Mouse (Mus musculus): ENCODE data around the gene Rsph3a. TPM values are rescaled to one million over a fixed set of nuclear protein-coding genes. Genes with fewer than 3 reads are reported as not detected.

Rsph3a gene
- polyA plus RNA-seq, 1 experiment: 62.6 TPM

GRCm38 (mm10) chr17:7905936-7906685 lies 39.3 kb upstream of the Rsph3a start:
- no peak overlapping the region for H3K4me3 ChIP-seq (replicated peaks)
- TF ChIP-seq GATA1 (IDR thresholded peaks at IDR 0.05; ENCODE audit: borderline replicate concordance, low read length) (no peak), FLI1 (IDR thresholded peaks at IDR 0.05; ENCODE audit: low read length) (no peak)
- H3K4me1 ChIP-seq: no peaks in the 10 kb centered on the region
- no peaks in the 10 kb centered on the region for H3K36me3 ChIP-seq (replicated peaks; ENCODE audit: low read length)
- no peaks in the 10 kb centered on the region for H3K27me3 ChIP-seq (replicated peaks)
- peaks cover 7% of the 10 kb centered on the region for H3K9me3 ChIP-seq

DNA sequence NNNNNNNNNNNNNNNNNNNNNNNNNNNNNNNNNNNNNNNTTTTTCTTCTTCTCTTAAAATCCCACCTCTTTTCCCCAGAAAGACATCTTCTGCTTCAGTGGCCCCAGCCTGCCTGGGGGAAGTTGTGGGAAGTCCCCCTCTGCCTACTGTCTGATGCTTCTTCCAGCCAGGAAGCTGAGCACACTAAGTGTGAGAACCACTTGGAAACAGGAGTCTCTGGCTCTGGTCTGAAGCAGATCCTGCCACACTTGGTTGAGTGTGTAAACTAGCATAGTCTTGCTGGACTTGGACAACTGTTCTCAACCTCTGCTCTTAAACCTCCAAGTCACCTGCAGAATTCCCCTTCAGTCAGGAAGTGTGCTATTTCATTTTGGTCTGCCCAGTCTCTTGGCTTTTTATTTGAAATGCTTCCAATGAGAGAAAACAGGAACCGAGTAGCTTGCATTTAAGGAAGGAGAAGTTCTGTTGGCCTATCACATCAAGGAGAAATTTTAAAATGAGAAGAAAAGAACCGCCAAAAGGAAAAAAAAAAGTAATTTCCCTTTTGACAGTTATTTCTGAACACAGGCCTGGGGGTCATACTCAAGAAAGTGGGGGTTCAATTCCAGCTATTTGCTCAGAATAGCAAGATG lies 30.7 kb upstream of the Rsph3a start:
- no peak for TF ChIP-seq GATA1 (IDR thresholded peaks at IDR 0.05; ENCODE audit: borderline replicate concordance, low read length)
- no peak for TF ChIP-seq FLI1 (IDR thresholded peaks at IDR 0.05; ENCODE audit: low read length)

DNA sequence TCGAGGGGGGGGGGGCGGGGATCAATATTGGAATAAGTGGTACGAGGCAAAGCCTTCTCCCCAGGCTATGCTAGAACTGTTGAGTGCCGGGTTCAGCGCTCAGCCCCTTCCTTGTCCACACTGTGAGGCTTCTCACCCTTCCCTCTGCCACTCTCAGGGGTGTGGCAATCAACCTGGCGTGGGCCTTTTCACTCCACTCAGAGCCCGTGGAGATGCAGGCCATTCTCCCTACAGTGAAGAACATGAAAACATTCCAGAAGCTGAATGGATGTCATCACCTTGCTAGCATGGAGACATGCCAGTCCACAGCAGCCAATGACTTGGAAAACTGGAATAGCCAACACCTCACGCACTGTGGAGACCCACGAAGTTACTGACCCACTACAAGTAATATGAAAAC lies 29.6 kb upstream of the Rsph3a start:
- H3K27me3 ChIP-seq (replicated peaks): no peaks in the 10 kb centered on the region
- no peaks in the 10 kb centered on the region for H3K36me3 ChIP-seq (replicated peaks; ENCODE audit: low read length)
- H3K9me3 ChIP-seq: peaks cover 8% of the 10 kb centered on the region
- 0 out of 2 replicates have a peak, but pooled peaks cover 3% of the 10 kb centered on the region for H3K4me1 ChIP-seq
- H3K4me3 ChIP-seq (replicated peaks): no peak overlapping the region
- TF ChIP-seq FLI1 (IDR thresholded peaks at IDR 0.05; ENCODE audit: low read length): no peak
- no peak for TF ChIP-seq GATA1 (IDR thresholded peaks at IDR 0.05; ENCODE audit: borderline replicate concordance, low read length)

More for the DNA sequence above, 30.7 kb upstream of the Rsph3a start:
- H3K4me1 ChIP-seq: 0 out of 2 replicates have a peak, but pooled peaks cover 3% of the 10 kb centered on the region
- no peak overlapping the region for H3K4me3 ChIP-seq (replicated peaks)
- no peaks in the 10 kb centered on the region for H3K36me3 ChIP-seq (replicated peaks; ENCODE audit: low read length)
- no peaks in the 10 kb centered on the region for H3K27me3 ChIP-seq (replicated peaks)
- H3K9me3 ChIP-seq: peaks cover 11% of the 10 kb centered on the region

DNA sequence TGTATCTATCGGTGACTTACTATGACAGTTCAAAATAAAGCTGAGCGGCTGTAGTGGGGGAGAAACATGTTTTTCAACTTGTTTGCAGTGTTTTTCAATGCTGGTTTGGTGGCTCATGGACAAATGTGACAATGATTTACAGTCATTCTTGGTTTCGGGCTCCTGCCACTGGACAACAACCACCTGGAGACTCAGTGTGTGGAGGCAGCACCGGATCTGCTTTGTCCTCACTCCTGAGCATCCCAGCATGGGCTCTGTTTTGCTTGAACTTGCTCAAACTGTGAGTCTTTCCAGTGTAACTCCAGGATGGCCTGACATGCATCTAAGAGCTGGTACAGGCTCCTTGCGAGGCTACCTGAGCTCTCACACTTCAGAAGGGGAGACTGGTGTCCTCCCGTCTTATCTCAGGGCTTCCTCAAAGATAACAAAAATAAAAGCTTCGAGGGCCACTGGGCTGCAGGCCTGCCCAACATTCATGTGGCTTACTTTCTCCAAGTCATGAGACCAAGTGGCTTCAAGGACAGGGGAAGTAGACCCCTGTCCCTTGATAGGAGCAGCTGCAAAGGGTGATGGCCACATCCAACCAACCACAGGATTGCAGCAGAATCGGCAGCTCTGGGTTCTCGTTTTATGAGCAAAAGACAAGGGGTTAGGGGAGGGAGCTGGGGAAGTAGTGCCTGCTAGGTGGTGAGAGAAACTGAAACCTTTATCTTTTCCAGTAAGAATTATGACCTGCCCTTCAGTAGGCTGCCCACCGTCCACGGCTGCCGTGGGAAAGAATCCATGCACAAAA lies 28.4 kb upstream of the Rsph3a start:
- no peaks in the 10 kb centered on the region for H3K27me3 ChIP-seq (replicated peaks)
- TF ChIP-seq GATA1 (IDR thresholded peaks at IDR 0.05; ENCODE audit: borderline replicate concordance, low read length) (no peak), FLI1 (IDR thresholded peaks at IDR 0.05; ENCODE audit: low read length) (no peak)
- H3K9me3 ChIP-seq: no peaks in the 10 kb centered on the region; the same call in 1 of the 2 replicates
- 0 out of 2 replicates have a peak, but pooled peaks cover 3% of the 10 kb centered on the region for H3K4me1 ChIP-seq
- H3K4me3 ChIP-seq (replicated peaks): no peak overlapping the region
- no peaks in the 10 kb centered on the region for H3K36me3 ChIP-seq (replicated peaks; ENCODE audit: low read length)

DNA sequence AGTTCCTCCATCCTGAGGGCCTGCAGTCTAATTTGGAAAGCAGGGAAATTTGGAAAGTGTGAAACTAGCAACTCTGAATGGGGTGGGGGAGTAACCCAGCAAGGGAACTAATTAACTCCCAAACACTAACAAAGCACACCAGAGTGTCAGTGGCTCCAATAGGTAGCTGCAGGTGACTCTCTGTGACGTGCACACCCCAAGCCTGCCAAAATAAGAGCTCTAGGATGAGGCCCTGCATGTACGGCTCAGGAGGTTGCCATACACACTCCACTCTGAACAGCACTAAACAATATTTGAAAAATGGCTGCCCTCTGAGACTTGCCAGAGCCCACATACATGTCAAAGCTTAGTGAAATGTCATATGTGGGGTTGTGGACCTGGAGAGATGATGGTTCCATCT lies 27.1 kb upstream of the Rsph3a start:
- Histone ChIP-seq H3K27me3 (replicated peaks) (peaks cover 1% of the 10 kb centered on the region), H3K9me3 (no peaks in the 10 kb centered on the region), H3K4me1 (0 out of 2 replicates have a peak, but pooled peaks cover 3% of the 10 kb centered on the region), H3K4me3 (replicated peaks) (no peak overlapping the region), H3K36me3 (replicated peaks; ENCODE audit: low read length) (no peaks in the 10 kb centered on the region)
- no peak for TF ChIP-seq FLI1 (IDR thresholded peaks at IDR 0.05; ENCODE audit: low read length)
- no peak for TF ChIP-seq GATA1 (IDR thresholded peaks at IDR 0.05; ENCODE audit: borderline replicate concordance, low read length)

DNA sequence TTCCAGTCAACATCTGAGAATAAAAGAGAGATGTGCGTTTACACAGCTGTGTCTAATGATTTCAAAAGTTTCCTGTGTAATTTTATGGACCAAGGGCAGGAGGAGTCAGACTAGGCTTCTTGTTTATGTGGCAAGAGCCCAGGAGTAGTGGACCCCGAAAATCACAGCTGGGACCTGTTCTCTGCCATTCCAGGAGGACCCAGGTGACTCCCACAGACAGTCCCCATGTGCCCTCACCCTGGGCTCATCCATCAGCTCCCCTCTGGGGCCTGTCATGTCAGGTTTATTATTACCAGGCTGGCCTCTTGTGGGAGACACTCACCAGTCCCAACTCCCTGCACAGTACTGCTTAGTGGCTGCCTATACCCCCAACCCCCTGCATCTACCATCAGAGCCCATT lies 26.2 kb upstream of the Rsph3a start:
- TF ChIP-seq FLI1 (IDR thresholded peaks at IDR 0.05; ENCODE audit: low read length): no peak
- TF ChIP-seq GATA1 (IDR thresholded peaks at IDR 0.05; ENCODE audit: borderline replicate concordance, low read length): no peak
- Histone ChIP-seq H3K4me1 (0 out of 2 replicates have a peak, but pooled peaks cover 3% of the 10 kb centered on the region), H3K27me3 (replicated peaks) (peaks cover 1% of the 10 kb centered on the region), H3K4me3 (replicated peaks) (no peak overlapping the region), H3K36me3 (replicated peaks; ENCODE audit: low read length) (no peaks in the 10 kb centered on the region), H3K9me3 (no peaks in the 10 kb centered on the region)

GRCm38 (mm10) chr17:7922564-7922963 lies 22.9 kb upstream of the Rsph3a start:
- TF ChIP-seq FLI1 (IDR thresholded peaks at IDR 0.05; ENCODE audit: low read length) (no peak), GATA1 (IDR thresholded peaks at IDR 0.05; ENCODE audit: borderline replicate concordance, low read length) (no peak)
- Histone ChIP-seq H3K4me3 (replicated peaks) (no peak overlapping the region), H3K4me1 (peaks cover 10% of the 10 kb centered on the region; the same call in 1 of the 2 replicates), H3K27me3 (replicated peaks) (peaks cover 1% of the 10 kb centered on the region), H3K9me3 (no peaks in the 10 kb centered on the region), H3K36me3 (replicated peaks; ENCODE audit: low read length) (no peaks in the 10 kb centered on the region)

DNA sequence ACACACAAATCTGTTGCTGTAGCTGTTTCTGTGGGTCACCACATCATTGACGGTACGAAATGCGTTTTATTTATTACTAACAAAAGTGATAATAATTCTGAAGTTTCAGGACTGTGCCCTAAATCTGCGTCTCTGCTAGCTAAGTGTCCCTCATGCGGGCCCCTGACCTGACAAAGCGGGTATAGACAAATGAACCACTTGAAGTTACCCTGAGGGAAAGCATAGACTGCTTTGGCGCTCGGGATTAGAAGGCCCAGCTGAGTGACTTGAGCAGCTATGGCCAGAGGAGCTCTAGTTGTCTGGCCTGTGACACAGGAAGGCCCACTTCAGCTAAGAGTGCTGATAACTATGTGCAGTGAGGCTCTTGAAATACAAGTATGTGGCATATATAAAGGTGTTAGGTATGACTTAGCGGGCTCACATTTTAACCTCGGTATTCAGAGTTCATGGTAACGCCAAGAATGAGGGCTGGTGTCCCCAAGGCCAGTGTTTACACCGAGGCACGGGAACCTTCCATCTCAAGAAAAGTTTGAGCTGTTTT lies 21.2 kb upstream of the Rsph3a start:
- Histone ChIP-seq H3K27me3 (replicated peaks) (peaks cover 1% of the 10 kb centered on the region), H3K9me3 (no peaks in the 10 kb centered on the region), H3K36me3 (replicated peaks; ENCODE audit: low read length) (no peaks in the 10 kb centered on the region), H3K4me3 (replicated peaks) (no peak overlapping the region), H3K4me1 (peaks cover 14% of the 10 kb centered on the region)
- TF ChIP-seq GATA1 (IDR thresholded peaks at IDR 0.05; ENCODE audit: borderline replicate concordance, low read length): no peak

- TF ChIP-seq GATA1 (IDR thresholded peaks at IDR 0.05; ENCODE audit: borderline replicate concordance, low read length) (no peak), FLI1 (IDR thresholded peaks at IDR 0.05; ENCODE audit: low read length) (no peak)
- Histone ChIP-seq H3K36me3 (replicated peaks; ENCODE audit: low read length) (no peaks in the 10 kb centered on the region), H3K4me3 (replicated peaks) (peak within 1 kb of the TSS; percentile 72)
Measured at GRCm38 (mm10) chr17:7925413-7926160, 19.8 kb upstream of the Rsph3a start, which contains the start of gene Tagap. Tagap (plus strand) TSS chr17:7926000.

More at GRCm38 (mm10) chr17:7925413-7926160, 19.8 kb upstream of the Rsph3a start, which contains the start of gene Tagap:
- Histone ChIP-seq H3K4me1 (peaks cover 14% of the 10 kb centered on the region), H3K27me3 (replicated peaks) (peaks cover 1% of the 10 kb centered on the region), H3K9me3 (no peaks in the 10 kb centered on the region)

Data from megakaryocyte, embryonic 14.5 days (primary cell).